In genomic region chr4:26543833-26544232, GRCm38 (mm10) we compare ENCODE assay signal across 9 mouse cellular contexts.
A peak's percentile ranks its signal among the peaks of the same experiment; 100 is the strongest.
DNase-seq lines count a peak whose midpoint lies in the region; ATAC-seq and TF ChIP-seq lines count a peak whose summit lies in the region.
"Had no signal": no experiment of that assay in that cellular context is flagged by ENCODE, and none has a peak within 500 bp of the region (broad histone marks: within the 10 kb centered on the region; RNA-seq: fewer than 3 reads in every experiment).

No protein-coding gene starts in this region.

- H3K27me3 ChIP-seq in midbrain, embryonic 16.5 days (ENCODE audit: control insufficient read depth, insufficient read depth, low read depth, low read length): no peaks in the 10 kb centered on the region

- peak; percentile 3 to 13 for DNase-seq in layer of hippocampus, adult 2 months (ENCODE audit: low spot score in 2 of 2)
- no peak for DNase-seq in layer of hippocampus, postnatal 10 days (ENCODE audit: low spot score in 2 of 2)
- peak; percentile 32 for DNase-seq in MN1 (ENCODE audit: low spot score)
- DNase-seq in fibroblast of lung, adult 2 months (ENCODE audit: low read depth): peak; percentile 7
- no peak for DNase-seq in yolk sac, embryonic 10.5 days (ENCODE audit: low spot score)
- DNase-seq in natural killer cell, adult 2 months (ENCODE audit: low spot score in 2 of 2): no peak
- no peak for DNase-seq in adrenal gland, postnatal 36 days
- DNase-seq: cerebellum, adult 11 months had no signal

- no peak overlapping the region for H3K9ac ChIP-seq in midbrain, embryonic 16.5 days (ENCODE audit: low read depth, low read length)

- no peak overlapping the region for H3K4me2 ChIP-seq in midbrain, embryonic 16.5 days (ENCODE audit: low read length)

- no peak overlapping the region for H3K27ac ChIP-seq in layer of hippocampus, adult 2 months
- H3K27ac ChIP-seq in midbrain, embryonic 16.5 days (ENCODE audit: low read length): no peak overlapping the region

- no peaks in the 10 kb centered on the region for H3K36me3 ChIP-seq in midbrain, embryonic 16.5 days (ENCODE audit: control insufficient read depth, insufficient read depth, low read length)

- no peak overlapping the region for H3K4me3 ChIP-seq in layer of hippocampus, adult 2 months
- no peak overlapping the region for H3K4me3 ChIP-seq in midbrain, embryonic 16.5 days (ENCODE audit: low read depth, low read length)

- 48% methylated on average over 1 of the region's 1 CpGs for WGBS in midbrain, embryonic 16.5 days

- peak; percentile 72 for ATAC-seq in midbrain, embryonic 16.5 days

- H3K9me3 ChIP-seq in midbrain, embryonic 16.5 days (replicated peaks; ENCODE audit: control insufficient read depth, low read length, poor library complexity, severe bottlenecking): no peaks in the 10 kb centered on the region

- no peaks in the 10 kb centered on the region for H3K4me1 ChIP-seq in midbrain, embryonic 16.5 days (ENCODE audit: control insufficient read depth, insufficient read depth, low read length)

- peak; percentile 85 for TF ChIP-seq CTCF in layer of hippocampus, adult 2 months (conservative IDR thresholded peaks at IDR 0.05)

Comparison
In these comparisons a context has a peak if more than half of its experiments do, and no peak if none do; other contexts are left out.
1. DNase-seq: peak in layer of hippocampus, adult 2 months (2 of 2), MN1 (single experiment) and fibroblast of lung, adult 2 months (single experiment); none in layer of hippocampus, postnatal 10 days (0 of 2), yolk sac, embryonic 10.5 days (single experiment), natural killer cell, adult 2 months (0 of 2) and adrenal gland, postnatal 36 days (0 of 2).